Mouse (Mus musculus) CH12.LX (cell line): Measurements from ENCODE around the gene Ckap5. TPM values are rescaled to one million over a fixed set of nuclear protein-coding genes. Genes with fewer than 3 reads are reported as not detected.

Experiments used
- DNase-seq: peaks from one replicate; pipeline ENCODE4 v3.0.0-alpha.2; 2013; ENCODE audit errors: extremely low read depth
- H3K27ac ChIP-seq: 2 replicates; pipeline ENCODE4 v1.5.1; 2012; ENCODE audit warnings: low read depth, mild to moderate bottlenecking, control low read depth, moderate library complexity; ENCODE audit not compliant: insufficient read depth
- H3K27me3 ChIP-seq: replicated peaks from 2 replicates; pipeline ENCODE3; 2012; ENCODE audit warnings: inconsistent platforms
- H3K36me3 ChIP-seq, 2 experiments: replicated peaks in 1 of 2; 2 replicates each; pipeline versions ENCODE3 to v1.6.1; 2012; ENCODE audit warnings: inconsistent platforms in 1 of 2, low read length in 1 of 2, mild to moderate bottlenecking in 1 of 2, mixed read lengths in 1 of 2, moderate library complexity in 1 of 2; ENCODE audit not compliant: control insufficient read depth in 1 of 2, insufficient read depth in 1 of 2
- H3K4me1 ChIP-seq, 2 experiments: 2 replicates each; pipeline ENCODE4 v1.6.1; 2012; ENCODE audit warnings: inconsistent platforms in 1 of 2, moderate library complexity in 1 of 2; ENCODE audit not compliant: insufficient read depth in 2 of 2, control insufficient read depth in 1 of 2
- H3K4me2 ChIP-seq: 2 replicates; pipeline ENCODE4 v1.6.1; 2012; ENCODE audit warnings: low read depth, mild to moderate bottlenecking, control low read depth; ENCODE audit not compliant: poor library complexity, insufficient read depth, severe bottlenecking
- H3K4me3 ChIP-seq, 3 experiments: fragments of 150-350 bp in 1 of 3; sonication (generic) in 1 of 3; replicated peaks in 1 of 3; 2 replicates each; pipeline versions ENCODE3 to v1.5.1; 2011 to 2012; ENCODE audit warnings: low read depth in 2 of 3, low read length in 2 of 3, mild to moderate bottlenecking in 2 of 3, moderate library complexity in 2 of 3, control low read depth in 1 of 3, improper control_type of control experiment in 1 of 3, inconsistent platforms in 1 of 3, mixed read lengths in 1 of 3; ENCODE audit not compliant: poor library complexity in 1 of 3
- H3K79me2 ChIP-seq: replicated peaks from 2 replicates; pipeline ENCODE4 v1.6.1; 2012; ENCODE audit warnings: mild to moderate bottlenecking, moderate library complexity; ENCODE audit not compliant: control insufficient read depth, poor library complexity, insufficient read depth, severe bottlenecking; ENCODE audit errors: extremely low read depth
- H3K9ac ChIP-seq: 2 replicates; pipeline ENCODE4 v1.6.1; 2012; ENCODE audit warnings: low read depth, mild to moderate bottlenecking, control low read depth, moderate library complexity; ENCODE audit not compliant: insufficient read depth
- H3K9me3 ChIP-seq: replicated peaks from 2 replicates; pipeline ENCODE3; 2012; ENCODE audit warnings: low read length, inconsistent platforms, mixed read lengths
- CHD1 ChIP-seq: IDR thresholded peaks from 2 replicates; pipeline ENCODE4 v1.6.1; 2012; ENCODE audit warnings: low read depth, low read length, improper control_type of control experiment, inconsistent platforms
- CHD2 ChIP-seq: IDR thresholded peaks from 2 replicates; pipeline ENCODE4 v1.6.1; 2011; ENCODE audit warnings: low read length, improper control_type of control experiment
- EP300 ChIP-seq: IDR thresholded peaks from 2 replicates; pipeline ENCODE4 v1.6.1; 2011; ENCODE audit warnings: low read length, improper control_type of control experiment
- ETS1 ChIP-seq: conservative IDR thresholded peaks from 2 replicates; pipeline ENCODE4 v1.6.1; 2012; ENCODE audit warnings: low read depth, mild to moderate bottlenecking, inconsistent platforms, low read length, improper control_type of control experiment, moderate library complexity
- JUN ChIP-seq: IDR thresholded peaks from 2 replicates; pipeline ENCODE4 v1.6.1; 2011; ENCODE audit warnings: low read depth, mild to moderate bottlenecking, low read length, improper control_type of control experiment, moderate library complexity; ENCODE audit not compliant: insufficient read depth
- MAX ChIP-seq: IDR thresholded peaks from 2 replicates; pipeline ENCODE4 v1.6.1; 2011; ENCODE audit warnings: low read length, improper control_type of control experiment
- MEF2A ChIP-seq: IDR thresholded peaks from 2 replicates; pipeline ENCODE4 v1.6.1; 2014; ENCODE audit warnings: low read depth, mild to moderate bottlenecking, inconsistent platforms, low read length, improper control_type of control experiment, borderline replicate concordance
- MXI1 ChIP-seq: IDR thresholded peaks from 2 replicates; pipeline ENCODE4 v1.6.1; 2011; ENCODE audit warnings: mild to moderate bottlenecking, low read depth, low read length, improper control_type of control experiment
- NRF1 ChIP-seq: IDR thresholded peaks from 2 replicates; pipeline ENCODE4 v1.6.1; 2014; ENCODE audit warnings: low read depth, mild to moderate bottlenecking, inconsistent platforms, low read length, improper control_type of control experiment, moderate library complexity
- POLR2AphosphoS2 ChIP-seq: IDR thresholded peaks from 2 replicates; pipeline ENCODE4 v1.6.1; 2011; ENCODE audit warnings: low read depth, low read length, improper control_type of control experiment
- RAD21 ChIP-seq: IDR thresholded peaks from 2 replicates; pipeline ENCODE4 v1.6.1; 2011; ENCODE audit warnings: low read depth, mild to moderate bottlenecking, low read length, improper control_type of control experiment, moderate library complexity
- RCOR1 ChIP-seq: conservative IDR thresholded peaks from 2 replicates; pipeline ENCODE4 v1.6.1; 2012; ENCODE audit warnings: low read depth, mild to moderate bottlenecking, inconsistent platforms, low read length, improper control_type of control experiment
- SMC3 ChIP-seq: IDR thresholded peaks from 2 replicates; pipeline ENCODE4 v1.6.1; 2011; ENCODE audit warnings: low read depth, low read length, improper control_type of control experiment
- USF2 ChIP-seq: conservative IDR thresholded peaks from 2 replicates; pipeline ENCODE4 v1.6.1; 2011; ENCODE audit warnings: low read depth, low read length, improper control_type of control experiment
- ZKSCAN1 ChIP-seq: IDR thresholded peaks from 2 replicates; pipeline ENCODE4 v1.6.1; 2012; ENCODE audit warnings: low read depth, inconsistent platforms, low read length, improper control_type of control experiment, borderline replicate concordance
- ZMIZ1 ChIP-seq: IDR thresholded peaks from 2 replicates; pipeline ENCODE4 v1.6.1; 2012; ENCODE audit warnings: low read depth, mild to moderate bottlenecking, inconsistent platforms, low read length, improper control_type of control experiment
- ZNF384 ChIP-seq: IDR thresholded peaks from 2 replicates; pipeline ENCODE4 v1.6.1; 2012; ENCODE audit warnings: low read depth, low read length, improper control_type of control experiment, inconsistent platforms
- dilution Hi-C: fragments of 300-500 bp; cut with MboI; formaldehyde crosslinking; loops from 2 replicates; pipeline ENCODE4 v1.14.3; 2020; ENCODE audit warnings: low sequenced_read_pairs; ENCODE audit not compliant: extremely low pct_unique_long_range_greater_than_20kb, extremely low pct_ligation_motif_present
- in situ Hi-C: fragments of 300-500 bp; cut with MboI; formaldehyde crosslinking; loops from 3 replicates; pipeline ENCODE4 v1.14.3; 2019; ENCODE audit warnings: low sequenced_read_pairs, low pct_ligation_motif_present, low pct_unique_long_range_greater_than_20kb, mixed read lengths
- polyA plus RNA-seq: library from polyadenylated mRNA; unstranded; fragments of >175 nt; gene quantifications from 2 replicates; pipeline ENCODE4 v1.2.1, GENCODE M21; 2012; ENCODE audit warnings: low read depth; ENCODE audit not compliant: insufficient read length
- total RNA-seq, 2 experiments: library from RNA; depleted of rRNA; stranded (reverse); fragments of 300-350 nt in 1 of 2; fragments of >200 nt in 1 of 2; gene quantifications; 2 replicates each; pipeline ENCODE4 v1.2.3; 2012 to 2014

Ckap5 gene
- total and polyA plus RNA-seq, 3 experiments = 51.5 to 53.0 (median 52.3) TPM

DNA sequence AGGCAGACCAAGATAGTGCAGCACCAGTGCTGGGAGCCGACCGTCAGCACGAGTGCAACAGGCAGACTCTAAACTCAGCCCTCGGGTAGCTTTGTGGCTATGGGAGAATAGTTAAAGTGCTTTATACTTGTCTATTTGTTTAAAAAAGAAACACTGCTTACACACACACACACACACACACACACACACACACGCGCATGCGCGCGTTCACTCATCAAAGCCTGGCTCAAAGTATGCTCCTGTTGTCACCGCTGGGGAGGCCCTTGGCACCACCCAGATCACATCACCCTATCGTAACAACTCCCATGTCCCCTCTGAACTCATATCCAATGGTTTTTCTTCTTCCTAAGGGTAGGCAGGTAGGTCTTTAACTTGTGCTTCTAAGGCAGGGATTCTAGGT lies 117.5 kb downstream of the Ckap5 start:
- in situ Hi-C loops = no loop called here
- peaks cover 46 to 62% of the 10 kb centered on the region in 2 experiments for H3K36me3 ChIP-seq
- H3K79me2 ChIP-seq = peaks cover 9% of the 10 kb centered on the region
- H3K4me3 ChIP-seq = no peak overlapping the region
- no peak overlapping the region for H3K9ac ChIP-seq
- H3K27me3 ChIP-seq = no peaks in the 10 kb centered on the region
- no peaks in the 10 kb centered on the region for H3K9me3 ChIP-seq
- no peak for DNase-seq
- TF ChIP-seq RAD21 (no peak), MXI1 (no peak), CHD1 (no peak), ZKSCAN1 (no peak), RCOR1 (no peak), ZNF384 (no peak), EP300 (no peak)
- TF ChIP-seq, all 38 proteins: peak for 0
- H3K27ac ChIP-seq = no peak overlapping the region
- no peak overlapping the region for H3K4me2 ChIP-seq
- H3K4me1 ChIP-seq = peaks cover 0 to 14% of the 10 kb centered on the region in 2 experiments; a peak in 2 of 4 replicates
- dilution Hi-C loops = no loop called here

DNA sequence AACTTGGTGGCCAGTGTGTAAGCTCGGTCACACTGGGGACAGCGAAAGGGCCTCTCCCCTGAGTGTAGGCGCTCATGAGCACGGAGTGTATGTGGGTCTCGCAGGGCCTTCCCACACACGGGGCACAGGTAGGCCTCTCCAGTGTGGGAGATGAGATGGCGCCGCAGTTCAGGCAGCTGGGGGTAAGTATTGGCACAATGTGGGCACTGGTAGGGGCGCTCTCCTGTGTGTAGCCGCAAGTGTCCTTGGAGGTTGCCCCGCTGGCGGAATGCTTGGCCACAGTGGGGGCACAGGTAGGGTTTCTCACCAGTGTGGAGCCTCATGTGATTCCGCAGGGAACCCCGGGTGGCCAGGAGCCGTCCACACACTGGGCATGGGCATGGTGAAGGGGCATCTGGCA lies 118.8 kb downstream of the Ckap5 start:
- Histone ChIP-seq H3K4me1 (peaks cover 0 to 14% of the 10 kb centered on the region in 2 experiments; a peak in 2 of 4 replicates), H3K27me3 (no peaks in the 10 kb centered on the region), H3K4me2 (no peak overlapping the region), H3K79me2 (peaks cover 16% of the 10 kb centered on the region), H3K36me3 (peaks cover 46 to 62% of the 10 kb centered on the region in 2 experiments), H3K9ac (no peak overlapping the region), H3K9me3 (no peaks in the 10 kb centered on the region), H3K27ac (no peak overlapping the region), H3K4me3 (no peak overlapping the region)
- TF ChIP-seq ZNF384 = no peak
- no peak for TF ChIP-seq SMC3
- TF ChIP-seq JUN = no peak
- no peak for TF ChIP-seq CHD2
- no peak for TF ChIP-seq POLR2AphosphoS2
- DNase-seq = no peak
- in situ Hi-C loops (no loop called here), dilution Hi-C loops (no loop called here)

DNA sequence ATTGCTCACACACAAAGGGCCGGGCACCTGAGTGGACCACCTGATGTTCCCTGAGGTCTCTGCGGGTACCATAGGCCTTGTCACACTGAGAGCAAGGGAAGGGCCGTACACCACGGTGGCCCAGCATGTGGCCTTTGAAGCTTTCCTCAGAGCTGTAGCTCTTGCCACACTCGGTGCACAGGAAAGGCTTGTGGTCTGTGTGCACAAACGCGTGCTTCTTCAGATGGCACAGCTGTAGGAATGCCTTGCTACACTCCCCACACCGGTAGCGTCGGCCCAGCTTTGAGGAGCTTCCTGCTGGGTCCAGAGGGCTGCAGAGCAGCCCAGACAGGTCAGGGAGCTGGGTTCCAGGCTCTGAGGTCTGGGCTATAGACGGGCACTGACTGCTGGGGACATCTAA lies 119.2 kb downstream of the Ckap5 start:
- H3K27me3 ChIP-seq = no peaks in the 10 kb centered on the region
- no peak overlapping the region for H3K4me3 ChIP-seq
- in situ Hi-C loops (no loop called here), dilution Hi-C loops (no loop called here)
- TF ChIP-seq ETS1 (no peak), ZMIZ1 (no peak), MAX (no peak), NRF1 (no peak), MEF2A (no peak), USF2 (no peak), SMC3 (no peak)
- peaks cover 21% of the 10 kb centered on the region for H3K79me2 ChIP-seq
- peaks cover 0 to 14% of the 10 kb centered on the region in 2 experiments; a peak in 2 of 4 replicates for H3K4me1 ChIP-seq
- peaks cover 46 to 62% of the 10 kb centered on the region in 2 experiments for H3K36me3 ChIP-seq
- no peak for DNase-seq
- no peak overlapping the region for H3K4me2 ChIP-seq
- no peaks in the 10 kb centered on the region for H3K9me3 ChIP-seq
- no peak overlapping the region for H3K27ac ChIP-seq
- H3K9ac ChIP-seq = no peak overlapping the region
